Mouse (Mus musculus) left cerebral cortex, adult 11 months (tissue): ENCODE data around the gene Styxl1.

ENCODE experiments used
- DNase-seq: peaks from one replicate; pipeline ENCODE4 v3.0.0; 2022; ENCODE audit warnings: low spot score

Gene Styxl1

GRCm38 (mm10) chr5:135764971-135765370 lies 13.2 kb downstream of the Styxl1 start:
- no peak for DNase-seq

- DNase-seq, result no peak
Measured at GRCm38 (mm10) chr5:135763526-135763925, 14.7 kb downstream of the Styxl1 start.

- DNase-seq, result no peak
Measured at GRCm38 (mm10) chr5:135761881-135762280, 16.3 kb downstream of the Styxl1 start.

GRCm38 (mm10) chr5:135751595-135751994 lies 26.6 kb downstream of the Styxl1 start:
- no peak for DNase-seq

- DNase-seq, result no peak
Measured at GRCm38 (mm10) chr5:135751041-135751440, 27.1 kb downstream of the Styxl1 start.

GRCm38 (mm10) chr5:135744742-135745141 lies 33.4 kb downstream of the Styxl1 start:
- DNase-seq, result no peak

GRCm38 (mm10) chr5:135743741-135744609 lies 34.2 kb downstream of the Styxl1 start, which contains the start of gene Tmem120a:
Gene Tmem120a (minus strand): TSS chr5:135744448.
- DNase-seq, result peak; percentile 91

- DNase-seq, result no peak
Measured at GRCm38 (mm10) chr5:135742941-135743740, 35.0 kb downstream of the Styxl1 start.

GRCm38 (mm10) chr5:135742156-135742555 lies 36.0 kb downstream of the Styxl1 start:
- DNase-seq, result no peak

- no peak for DNase-seq
Measured at GRCm38 (mm10) chr5:135738266-135738665, 39.9 kb downstream of the Styxl1 start.

- DNase-seq, result no peak
Measured at GRCm38 (mm10) chr5:135737154-135737553, 41.0 kb downstream of the Styxl1 start.

GRCm38 (mm10) chr5:135736544-135736943 lies 41.6 kb downstream of the Styxl1 start:
- no peak for DNase-seq

- DNase-seq, result no peak
Measured at GRCm38 (mm10) chr5:135735741-135736140, 42.4 kb downstream of the Styxl1 start.

GRCm38 (mm10) chr5:135734057-135734680 lies 44.0 kb downstream of the Styxl1 start:
- no peak for DNase-seq

- DNase-seq, result no peak
Measured at GRCm38 (mm10) chr5:135733071-135733470, 45.1 kb downstream of the Styxl1 start.

GRCm38 (mm10) chr5:135731322-135731721 lies 46.9 kb downstream of the Styxl1 start:
- DNase-seq, result no peak

- no peak for DNase-seq
Measured at GRCm38 (mm10) chr5:135730916-135731315, 47.3 kb downstream of the Styxl1 start.

- no peak for DNase-seq
Measured at GRCm38 (mm10) chr5:135730278-135730677, 47.9 kb downstream of the Styxl1 start.

- no peak for DNase-seq
Measured at GRCm38 (mm10) chr5:135729351-135729750, 48.8 kb downstream of the Styxl1 start.

- DNase-seq, result no peak
Measured at GRCm38 (mm10) chr5:135728361-135728760, 49.8 kb downstream of the Styxl1 start.

GRCm38 (mm10) chr5:135727871-135728270 lies 50.3 kb downstream of the Styxl1 start:
- no peak for DNase-seq

- DNase-seq, result no peak
Measured at GRCm38 (mm10) chr5:135726641-135727346, 51.4 kb downstream of the Styxl1 start.
